Mouse (Mus musculus) c-Kit-negative CD71-positive TER-119-positive erythroid progenitor cells, embryonic 14.5 days (primary cell): ENCODE data around the gene Vwa3b.

ENCODE experiments used
- DNase-seq: peaks from one replicate; pipeline ENCODE4 v3.0.0-alpha.2; 2013; ENCODE audit warnings: low read depth, low spot score

The Vwa3b gene

DNA sequence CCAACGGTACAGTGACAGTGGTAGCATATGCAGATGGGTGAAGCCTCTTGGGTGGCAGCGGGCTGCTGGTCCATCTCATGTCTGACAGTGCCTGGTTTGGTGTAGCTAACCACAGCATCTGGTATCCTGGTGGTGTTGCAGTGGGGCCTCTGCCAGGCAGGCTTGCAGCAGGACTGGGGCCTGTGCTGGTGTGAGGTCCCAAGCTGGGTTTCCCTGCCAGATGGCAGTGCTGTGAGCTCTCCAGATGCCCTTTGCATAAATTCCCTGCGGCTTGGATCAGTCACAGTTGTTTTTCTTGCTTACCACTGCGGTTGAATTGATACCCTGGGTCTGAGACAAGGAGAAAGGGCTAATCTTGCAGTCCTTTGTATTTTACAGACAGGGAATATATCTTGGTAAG is 95.9 kb downstream of the Vwa3b start:
- DNase-seq = no peak

DNA sequence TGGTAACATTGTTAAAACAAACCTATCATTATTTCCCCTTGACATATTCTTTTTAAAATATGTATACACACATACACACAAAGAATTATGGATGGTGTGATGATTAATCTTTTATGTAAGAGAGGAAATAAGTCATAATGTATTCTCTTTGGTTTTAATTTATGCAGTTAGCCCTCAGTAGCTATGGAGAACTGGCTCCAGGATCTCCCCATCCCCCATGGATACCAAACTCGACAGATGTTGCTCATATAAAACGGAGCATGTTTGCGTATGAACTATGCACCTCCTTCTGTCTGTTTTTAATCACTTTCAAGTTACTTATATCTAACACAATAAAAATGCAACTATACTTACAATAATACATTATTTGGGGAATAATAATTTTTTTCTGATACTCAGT is 96.4 kb downstream of the Vwa3b start:
- DNase-seq = no peak

DNA sequence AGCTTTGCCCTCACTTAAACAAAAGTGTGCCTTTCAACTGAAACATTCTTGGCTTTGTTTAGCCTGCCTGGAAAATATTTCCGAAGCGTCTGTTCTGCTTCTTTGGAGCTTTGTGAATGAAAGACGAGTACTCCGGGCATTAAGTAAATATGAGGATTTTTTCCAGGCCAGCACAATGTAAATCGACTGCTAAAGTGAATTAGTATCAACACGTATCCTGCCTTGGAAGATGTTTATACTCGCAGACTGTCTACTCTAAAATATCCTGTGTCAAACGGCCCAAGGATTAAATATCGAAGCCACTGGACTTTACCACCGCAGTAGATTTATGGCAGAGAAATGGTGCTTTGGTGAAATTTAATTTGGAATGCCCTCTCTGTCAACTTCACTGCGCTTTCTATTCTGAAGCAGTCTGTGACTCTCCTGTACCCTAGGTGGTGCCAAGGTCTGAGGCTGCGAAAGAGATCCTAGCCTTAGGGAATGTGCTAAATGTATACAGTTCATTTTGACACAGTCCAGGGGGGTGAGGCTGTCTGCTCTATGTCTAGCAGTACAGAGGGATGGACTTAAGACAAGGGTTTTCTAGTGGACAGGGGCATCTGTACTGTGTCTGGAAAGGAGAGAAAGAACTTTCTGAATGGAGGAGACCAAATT is 98.4 kb downstream of the Vwa3b start:
- no peak for DNase-seq

DNA sequence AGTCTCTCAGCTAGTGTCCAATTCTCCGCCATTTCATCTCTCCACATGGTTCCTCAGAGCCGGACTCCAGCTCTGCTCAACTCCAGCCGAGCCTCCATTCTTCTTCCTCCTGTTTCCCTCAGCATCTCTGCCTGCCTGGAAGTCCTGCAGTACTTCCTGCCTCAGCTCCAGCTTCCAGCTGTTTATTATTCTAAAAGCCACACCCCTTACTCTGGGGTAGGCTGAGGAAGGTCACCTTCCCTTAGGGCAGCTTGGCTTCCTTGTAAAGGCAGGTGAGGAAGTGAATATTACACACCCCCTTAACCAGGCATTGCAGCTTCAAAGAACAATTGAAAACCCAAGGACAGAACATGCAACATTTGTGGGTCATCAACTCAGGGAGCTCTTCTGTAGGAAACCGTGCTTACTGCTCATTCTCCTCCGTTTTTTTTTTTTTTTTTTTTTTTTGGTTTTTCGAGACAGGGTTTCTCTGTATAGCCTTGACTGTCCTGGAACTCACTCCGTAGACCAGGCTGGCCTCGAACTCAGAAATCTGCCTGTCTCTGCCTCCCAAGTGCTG is 103.7 kb downstream of the Vwa3b start:
- no peak for DNase-seq

DNA sequence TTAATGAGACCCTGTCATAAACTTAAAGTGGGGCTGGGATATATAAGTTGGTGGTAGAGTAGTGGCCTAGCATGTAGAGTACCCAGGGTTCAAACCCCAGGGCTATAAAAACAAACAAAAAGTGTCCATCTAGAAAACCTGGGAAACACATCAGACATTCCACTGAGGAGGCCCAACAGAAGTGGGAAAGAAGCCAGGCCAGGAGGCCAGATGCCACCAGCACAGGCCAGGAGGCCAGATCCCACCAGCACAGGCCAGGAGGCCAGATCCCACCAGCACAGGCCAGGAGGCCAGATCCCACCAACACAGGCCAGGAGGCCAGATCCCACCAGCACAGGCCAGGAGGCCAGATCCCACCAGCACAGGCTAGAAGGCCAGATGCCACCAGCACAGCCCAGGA is 104.8 kb downstream of the Vwa3b start:
- DNase-seq = no peak

DNA sequence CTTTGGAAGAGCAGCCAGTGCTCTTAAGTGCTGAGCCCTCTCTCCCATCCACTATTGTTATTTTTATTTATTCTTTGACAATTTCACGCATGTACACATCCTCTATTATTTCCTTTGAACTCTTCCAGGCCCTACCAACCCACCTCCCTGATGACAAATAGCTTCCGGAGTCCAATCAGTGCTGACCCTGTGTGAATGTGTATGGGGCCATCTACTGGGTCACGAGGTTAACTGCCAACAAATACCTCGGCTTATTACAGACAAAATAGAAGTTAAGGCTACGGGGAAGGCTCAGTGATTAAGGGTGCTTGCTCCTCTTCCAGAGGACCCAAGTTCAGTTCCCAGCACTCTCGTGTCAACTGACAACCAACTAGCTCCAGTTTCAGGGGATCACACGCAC is 106.0 kb downstream of the Vwa3b start:
- DNase-seq = no peak

DNA sequence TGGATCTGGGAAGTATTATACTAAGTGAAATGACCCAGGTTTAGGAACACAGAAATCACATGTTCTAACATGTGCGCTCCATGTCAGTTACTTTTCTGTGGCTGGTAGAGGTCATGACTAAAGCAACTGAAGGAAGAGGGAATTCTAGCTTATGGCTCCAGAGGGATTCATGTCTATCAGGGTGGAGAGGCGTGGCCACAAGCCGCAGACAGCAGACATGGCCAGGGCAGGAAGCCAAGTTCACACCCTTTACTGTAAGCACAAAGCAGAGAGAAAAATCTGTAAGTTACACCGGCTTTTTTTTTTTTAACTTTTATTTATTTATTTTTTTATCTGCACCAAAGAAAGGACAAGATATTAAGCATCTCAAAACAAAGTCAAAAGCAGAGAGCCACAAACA is 119.6 kb downstream of the Vwa3b start:
- no peak for DNase-seq

DNA sequence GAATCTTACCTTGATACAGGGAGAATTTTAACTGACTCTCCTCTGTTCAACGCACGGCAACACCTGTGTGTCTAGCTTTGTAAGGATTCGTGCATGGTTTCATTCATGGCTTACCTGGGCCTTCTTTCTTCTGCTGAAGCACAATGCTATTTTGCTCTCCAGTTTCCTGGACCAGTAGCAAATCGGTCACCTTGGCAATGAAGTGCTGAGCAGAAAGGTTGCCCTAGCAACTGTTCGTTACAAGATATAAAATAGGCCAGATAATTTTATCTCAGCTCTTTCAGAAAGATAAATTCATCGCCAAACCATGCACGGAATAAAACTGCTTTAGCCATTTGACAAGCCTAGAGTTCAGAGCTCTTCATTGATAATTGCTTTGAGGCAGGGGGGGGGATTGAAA is 123.5 kb downstream of the Vwa3b start:
- DNase-seq = no peak

DNA sequence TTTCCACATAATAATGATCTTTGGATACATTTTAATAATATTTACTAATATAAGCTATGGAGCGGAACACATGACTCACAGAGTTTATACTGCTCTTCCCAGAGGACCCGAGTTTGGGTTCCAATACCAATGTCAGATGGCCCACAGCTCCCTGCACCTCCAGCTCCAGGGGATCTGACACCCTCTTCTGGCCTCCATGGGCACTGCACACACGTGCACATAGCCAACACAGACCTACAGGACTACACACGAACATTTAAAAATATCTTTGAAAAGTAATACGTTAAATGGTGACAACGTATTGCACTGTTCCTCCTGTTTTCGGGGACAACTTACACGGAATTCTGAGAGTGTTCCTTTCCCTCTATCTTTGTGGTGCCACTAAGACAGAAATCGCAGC is 125.5 kb downstream of the Vwa3b start:
- no peak for DNase-seq

DNA sequence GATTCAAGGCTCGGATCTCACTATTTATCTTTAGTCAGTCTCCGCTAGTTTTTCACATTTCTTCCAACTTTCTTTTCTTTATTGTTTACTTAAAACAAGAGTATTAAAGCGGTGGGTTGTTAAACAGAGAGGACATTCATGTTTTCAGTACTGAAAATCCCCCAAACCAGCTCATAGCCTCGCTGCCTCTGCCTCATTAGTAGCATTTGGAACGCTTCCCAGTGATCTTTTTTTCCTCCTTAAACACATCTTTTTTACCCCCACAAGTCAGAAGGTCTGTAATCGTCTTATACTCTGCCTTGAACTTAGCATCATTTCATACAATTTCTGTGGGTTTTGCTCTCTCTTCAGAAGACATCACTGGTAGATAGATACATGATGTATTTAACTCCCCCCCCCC is 139.7 kb downstream of the Vwa3b start:
- DNase-seq = no peak

DNA sequence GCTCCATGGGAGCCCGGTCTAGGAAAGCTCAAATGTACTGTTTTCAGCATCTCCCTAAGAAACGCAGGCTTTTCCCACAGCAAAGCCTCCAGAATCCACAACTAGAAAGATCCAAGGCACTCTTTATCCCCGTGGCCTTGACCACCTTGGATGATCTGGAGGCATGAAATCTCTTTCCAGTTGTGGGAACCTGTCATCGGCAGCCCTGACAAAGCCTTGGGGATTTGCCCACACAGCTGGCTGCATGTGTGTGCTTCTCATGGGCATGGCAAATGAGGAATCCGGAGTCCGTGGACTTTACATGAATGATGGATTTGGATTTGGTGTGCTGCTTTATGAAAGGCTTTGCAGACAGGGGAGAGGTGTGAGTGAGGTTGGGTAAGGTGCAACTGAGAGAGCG is 141.5 kb downstream of the Vwa3b start:
- no peak for DNase-seq

DNA sequence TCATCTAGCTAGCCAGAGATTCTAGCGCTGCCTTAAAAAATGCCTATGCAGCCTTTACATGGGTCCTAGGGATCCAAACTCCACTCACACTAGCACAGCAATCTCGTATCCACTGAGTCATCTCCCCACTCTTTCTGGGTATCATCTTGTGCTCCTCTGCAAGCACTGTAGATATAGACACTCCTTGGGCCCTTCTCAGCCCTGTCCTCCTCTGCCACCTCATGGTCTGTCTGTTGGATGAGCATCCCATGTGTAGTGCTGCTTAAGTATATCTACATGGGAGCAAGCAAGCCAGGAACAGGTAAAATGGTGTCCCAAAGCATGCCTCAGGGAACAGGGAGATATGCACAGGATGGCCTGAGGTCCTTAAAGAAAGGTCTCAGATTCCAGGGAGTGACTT is 151.5 kb downstream of the Vwa3b start:
- DNase-seq = no peak

DNA sequence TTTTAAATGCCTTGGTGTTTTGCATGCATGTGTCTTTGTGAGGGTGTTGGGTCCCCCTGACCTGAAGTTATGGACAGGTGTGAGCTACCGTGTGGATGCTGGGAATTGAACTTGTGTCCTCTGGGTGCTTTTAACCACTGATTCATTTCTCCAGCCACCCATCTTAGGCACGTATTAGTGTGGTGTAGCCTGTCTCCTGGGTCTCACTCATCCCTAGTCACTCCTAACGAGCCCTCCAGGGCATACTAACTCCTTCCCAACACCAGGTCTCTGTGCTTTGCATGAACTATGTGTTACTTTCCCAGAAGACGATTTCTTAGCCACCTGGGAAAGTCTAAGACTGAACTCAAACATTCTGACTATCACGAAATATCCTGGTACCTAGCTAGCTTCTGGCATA is 153.5 kb downstream of the Vwa3b start:
- DNase-seq = no peak

DNA sequence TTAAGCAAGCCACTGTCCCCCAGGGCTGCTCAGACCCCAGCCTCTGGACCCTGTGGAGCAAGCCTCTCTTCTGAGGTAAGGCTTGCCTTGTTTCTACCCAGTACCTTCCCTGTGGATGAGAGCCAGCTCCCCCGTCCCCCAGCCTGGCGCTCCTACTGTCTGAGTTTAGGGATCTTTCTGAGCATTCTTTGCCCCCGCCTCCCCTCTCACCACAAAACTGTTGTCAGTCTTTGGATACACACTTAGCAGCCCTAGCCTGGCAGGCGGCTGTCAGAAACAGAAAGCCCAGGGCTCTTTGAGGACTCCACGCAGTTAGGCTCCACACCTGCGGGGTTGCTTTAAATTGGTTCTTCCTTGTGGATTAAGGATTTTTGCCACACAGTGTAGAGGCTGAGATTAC is 160.7 kb downstream of the Vwa3b start:
- DNase-seq = no peak

DNA sequence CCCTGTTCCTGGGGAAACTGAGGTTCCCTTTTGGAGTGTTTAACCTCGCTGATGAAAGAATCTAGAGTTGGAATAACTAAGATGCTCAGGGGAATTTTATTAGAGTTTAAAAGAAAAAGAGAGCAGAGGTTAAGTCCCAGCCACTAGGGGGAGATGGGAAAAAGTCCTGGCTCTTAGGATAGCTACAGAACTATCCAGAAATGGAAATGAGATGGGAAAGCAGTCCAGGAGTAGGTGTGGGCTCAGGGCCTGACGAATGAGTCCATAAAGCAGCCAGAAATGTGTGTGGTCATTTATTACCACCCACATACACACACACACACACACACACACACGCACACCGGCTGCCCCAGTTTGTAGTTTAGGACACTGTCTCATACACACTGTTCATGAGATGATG is 168.2 kb downstream of the Vwa3b start:
- no peak for DNase-seq

DNA sequence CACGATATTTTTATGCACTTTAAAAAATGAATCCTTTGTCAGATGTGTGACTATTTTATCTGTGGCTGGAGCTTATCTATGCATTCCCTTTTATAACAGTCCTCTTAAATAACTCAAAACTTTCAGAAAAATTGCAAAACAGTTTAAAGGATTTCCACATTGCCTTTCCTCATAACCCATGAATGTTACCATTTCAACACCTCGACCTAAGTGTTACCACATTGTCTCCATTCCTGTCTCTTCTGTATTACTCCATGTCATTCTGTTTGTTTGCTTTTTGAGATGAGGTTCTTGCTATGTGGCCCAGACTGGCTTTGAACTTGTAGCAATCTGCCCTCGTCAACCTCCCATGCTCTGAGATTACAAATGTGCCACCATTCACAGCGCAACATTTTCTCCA is 175.0 kb downstream of the Vwa3b start:
- DNase-seq = no peak

DNA sequence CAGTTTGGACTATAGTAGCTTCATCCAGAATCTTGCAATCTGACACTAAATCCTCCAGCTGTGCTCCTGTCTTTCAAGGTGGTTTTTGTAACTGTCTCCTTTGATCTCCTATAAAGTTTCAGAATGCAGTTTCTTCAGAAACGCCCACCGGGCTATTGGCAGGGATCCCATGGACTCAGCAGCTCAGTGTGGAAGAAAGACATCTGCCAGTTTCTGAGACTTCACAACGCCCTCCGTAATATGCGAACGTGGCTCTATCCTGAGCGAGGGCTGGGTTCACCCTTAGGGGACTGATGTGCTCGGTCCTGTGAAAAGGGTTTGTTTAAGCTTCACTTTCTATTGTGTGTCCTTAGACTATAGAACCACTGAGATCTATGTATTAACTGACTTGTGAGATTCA is 181.3 kb downstream of the Vwa3b start:
- no peak for DNase-seq

DNA sequence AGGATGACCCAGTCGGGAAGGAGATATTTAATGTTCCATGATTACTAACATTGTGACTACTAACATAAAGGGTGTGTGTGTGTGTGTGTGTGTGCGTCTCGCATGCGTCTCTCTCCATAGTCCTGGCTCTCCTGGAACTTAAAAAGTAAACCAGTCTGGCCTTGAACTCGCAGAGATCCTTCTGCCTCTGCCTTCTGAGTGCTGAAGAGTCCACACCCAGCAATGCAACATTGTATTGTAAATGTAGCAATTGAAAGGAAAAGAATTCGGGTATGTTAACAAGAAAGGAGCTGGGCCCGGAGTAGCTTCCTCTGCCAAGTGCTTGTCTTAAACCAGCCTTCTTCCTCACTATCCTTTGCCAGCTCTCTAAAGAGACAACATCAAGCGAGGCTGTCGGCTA is 186.0 kb downstream of the Vwa3b start:
- DNase-seq = no peak

DNA sequence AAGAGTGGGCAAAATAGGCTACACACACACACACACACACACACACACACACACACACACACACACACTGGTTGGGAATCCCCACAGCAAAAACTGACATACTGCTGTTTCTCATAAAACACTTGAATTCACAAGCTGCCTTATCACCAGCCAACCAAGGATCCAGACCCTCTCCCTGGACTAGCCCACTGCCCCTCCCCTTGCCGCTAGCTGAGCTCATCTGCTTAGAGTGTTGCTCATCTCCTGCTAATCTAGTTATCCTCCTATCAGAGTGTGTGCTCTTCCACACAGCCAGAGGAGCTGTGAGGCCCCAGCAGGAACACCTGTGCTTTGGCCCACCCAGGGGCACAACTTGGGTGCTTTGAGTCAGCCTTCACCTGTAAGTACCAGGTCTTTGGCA is 187.7 kb downstream of the Vwa3b start, which contains the start of gene Cnga3:
Gene Cnga3 (plus strand): TSS at position 291 of the 400 bp plus-strand sequence.
- DNase-seq = no peak

DNA sequence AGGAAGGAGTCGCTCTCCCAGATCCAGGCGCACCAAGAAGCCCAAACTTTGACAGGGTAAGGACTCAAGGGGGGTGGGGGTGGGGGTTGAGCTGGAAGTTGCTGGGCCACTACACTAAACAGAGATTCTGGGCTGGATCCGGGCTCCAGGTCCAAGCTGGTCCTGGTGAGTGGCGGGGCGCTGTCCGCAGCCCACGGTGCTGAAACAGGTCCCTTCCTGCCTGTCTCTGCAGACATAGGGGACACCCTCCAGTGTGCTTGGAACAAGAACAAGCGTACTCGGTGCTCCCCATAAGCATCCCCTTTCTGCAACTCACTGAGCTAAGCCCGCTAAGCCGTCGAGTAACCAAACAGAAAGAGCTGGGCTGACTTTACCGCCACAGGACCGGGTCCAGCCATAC is 192.0 kb downstream of the Vwa3b start:
- DNase-seq = no peak

DNA sequence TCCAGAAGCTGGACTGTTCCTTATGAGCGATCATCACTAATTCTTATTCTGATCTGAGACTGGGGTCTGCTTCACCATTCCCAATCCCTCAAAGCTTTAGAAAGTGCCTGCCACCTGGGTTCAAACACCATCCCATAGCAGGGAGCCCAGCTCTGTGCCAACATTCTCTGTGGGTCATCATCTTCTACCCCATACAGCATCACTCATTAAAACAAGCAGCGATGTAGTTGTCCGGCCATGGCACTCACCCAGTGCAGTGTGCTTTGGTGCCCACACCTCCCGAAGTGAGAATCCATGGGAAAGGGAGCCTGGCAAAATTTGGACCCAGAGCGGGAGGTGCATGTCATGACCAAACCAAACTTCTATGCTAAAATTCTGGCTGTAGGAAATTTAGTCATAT is 193.2 kb downstream of the Vwa3b start:
- DNase-seq = no peak

DNA sequence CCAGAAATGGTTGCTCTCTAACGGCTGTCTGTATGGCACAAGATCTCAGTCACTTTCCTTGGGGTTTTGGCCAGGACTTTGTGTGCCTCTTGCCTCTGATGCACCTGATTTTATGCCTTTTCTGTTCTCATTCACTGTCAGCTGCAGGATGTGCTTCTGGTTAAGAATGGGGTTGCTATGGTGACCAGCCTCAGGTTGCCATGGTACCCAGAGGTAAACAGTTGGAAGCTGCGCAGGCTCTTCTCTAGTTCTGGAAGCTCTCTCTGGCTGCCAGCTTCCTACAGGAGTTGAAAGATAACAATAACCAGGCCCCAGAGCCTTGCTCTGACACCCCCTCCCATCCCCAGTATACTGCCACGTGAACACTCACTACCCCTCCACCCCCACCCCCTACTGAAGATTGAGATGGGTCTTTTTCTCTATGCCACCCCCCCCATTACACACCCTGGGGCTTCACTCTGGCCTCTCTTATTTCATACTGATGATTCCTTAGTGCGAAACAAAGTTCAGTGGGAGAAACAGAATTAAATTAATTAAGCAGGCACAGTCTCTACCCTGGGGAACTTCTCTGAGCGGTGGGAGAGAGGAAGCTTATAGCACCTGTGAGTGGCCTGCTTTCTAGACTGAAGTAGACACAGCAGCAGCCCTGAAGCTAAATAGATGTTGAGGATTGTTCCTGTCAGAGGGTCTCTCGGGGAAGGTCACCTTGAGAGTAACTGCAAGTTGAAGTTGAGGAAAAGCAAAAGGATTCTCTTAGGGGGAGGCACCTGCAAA is 193.9 kb downstream of the Vwa3b start:
- no peak for DNase-seq

DNA sequence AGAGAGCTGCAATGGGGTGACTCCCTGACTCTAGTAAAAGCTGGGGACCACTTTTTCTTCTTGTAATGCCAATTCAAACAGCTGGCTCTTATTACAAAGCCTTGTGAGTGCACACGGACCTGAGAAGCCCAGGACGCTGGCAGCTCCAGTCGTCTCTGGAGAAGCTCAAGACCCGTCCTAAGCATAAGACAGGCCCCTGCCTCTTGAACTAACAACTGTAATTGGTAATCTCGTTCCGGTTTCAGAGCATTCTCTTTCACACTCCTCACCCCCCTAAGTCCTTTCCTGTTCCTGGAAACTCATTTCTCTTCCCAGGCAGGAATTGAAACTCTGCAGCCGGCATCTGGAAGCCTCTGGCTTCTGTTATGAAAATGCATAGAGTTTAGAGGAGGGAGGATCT is 195.6 kb downstream of the Vwa3b start:
- no peak for DNase-seq
